Mouse (Mus musculus): ENCODE data around the gene Mrps18b. TPM values are rescaled to one million over a fixed set of nuclear protein-coding genes. Genes with fewer than 3 reads are reported as not detected.
"Not testable (repeated sequence)": the region's sequence is repeated elsewhere in the genome, so short reads cannot be mapped to it uniquely, and the experiment has no call there.

The Mrps18b gene
- total RNA-seq (2022): 100 to 1,000 TPM in 2 of 4 experiments, 10 to 100 TPM in 2; 81.7 to 102 (median 99.4) TPM

GRCm38 (mm10) chr17:35916297-35917142, at the start of gene Mrps18b, which contains the start of gene Ppp1r10:
Gene Mrps18b (minus strand): TSS chr17:35916389.
Gene Ppp1r10 (plus strand): TSS chr17:35916434.
- peak; percentile 100 for DNase-seq

GRCm38 (mm10) chr17:35963279-35963678, 47.1 kb upstream of the Mrps18b start:
- DNase-seq: no peak

GRCm38 (mm10) chr17:35958533-35959223, 42.5 kb upstream of the Mrps18b start:
- no peak for DNase-seq

- DNase-seq: no peak
These were observed 38.5 kb upstream of the Mrps18b start for GRCm38 (mm10) chr17:35954665-35955064.

DNA sequence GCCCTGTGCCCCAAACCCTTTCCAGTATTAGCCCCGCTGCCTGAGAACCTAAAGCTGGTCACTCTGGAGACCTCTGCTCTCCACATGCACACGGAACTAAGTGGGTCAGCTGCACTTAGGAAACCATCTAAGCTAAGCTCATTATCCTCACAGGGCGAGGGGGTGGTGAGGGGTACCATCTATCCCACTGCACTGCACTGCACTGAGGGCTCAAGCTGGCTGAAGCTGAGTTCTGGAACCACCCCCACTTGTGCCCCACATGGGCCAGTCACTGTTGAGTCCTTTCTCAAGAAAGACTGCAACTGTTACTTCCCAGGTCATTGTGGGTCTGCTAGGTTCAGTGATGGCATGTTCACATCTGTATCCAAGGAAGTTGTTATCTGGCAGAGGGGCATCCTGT, 36.4 kb upstream of the Mrps18b start:
- not testable (repeated sequence) for DNase-seq

DNA sequence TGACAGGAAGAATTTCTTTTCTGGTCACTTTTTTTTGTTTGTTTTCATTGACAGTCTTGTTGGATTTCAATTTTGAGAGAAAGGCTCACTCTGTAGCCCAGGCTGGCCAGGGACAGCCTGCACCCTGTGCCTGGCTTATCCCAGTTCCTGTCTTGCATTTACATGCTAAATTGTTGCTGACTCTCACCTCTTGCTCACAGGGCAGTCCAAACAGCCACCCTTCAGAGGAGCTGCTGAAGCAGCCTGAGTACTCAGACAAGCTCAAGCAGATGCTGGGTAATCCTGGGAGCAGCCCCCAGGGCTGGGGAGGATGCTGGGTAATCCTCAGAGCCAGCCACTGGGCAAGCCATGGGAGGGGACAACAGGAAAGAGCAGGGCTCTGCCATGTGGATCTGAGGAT, 34.8 kb upstream of the Mrps18b start:
- DNase-seq: not testable (repeated sequence)

DNA sequence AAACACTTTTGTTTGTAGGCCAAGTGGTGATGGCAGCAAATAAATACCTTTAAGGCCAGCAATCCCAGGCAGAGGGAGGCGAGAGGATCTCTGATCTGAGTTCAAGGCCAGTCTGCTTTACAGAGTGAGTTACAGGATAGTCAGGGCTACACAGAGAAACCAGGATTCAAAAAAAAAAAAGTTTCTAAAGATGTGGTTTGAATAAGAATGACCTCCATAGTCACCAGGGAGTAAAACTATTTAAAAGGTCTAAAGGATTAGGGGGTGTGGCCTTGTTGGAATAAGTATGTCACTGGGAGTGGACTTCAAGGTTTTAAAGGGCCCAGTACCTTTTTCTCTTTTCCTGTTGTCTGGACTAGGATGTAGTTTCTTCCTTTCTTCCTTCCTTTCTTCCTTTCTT, 23.8 kb upstream of the Mrps18b start:
- DNase-seq: no peak

DNA sequence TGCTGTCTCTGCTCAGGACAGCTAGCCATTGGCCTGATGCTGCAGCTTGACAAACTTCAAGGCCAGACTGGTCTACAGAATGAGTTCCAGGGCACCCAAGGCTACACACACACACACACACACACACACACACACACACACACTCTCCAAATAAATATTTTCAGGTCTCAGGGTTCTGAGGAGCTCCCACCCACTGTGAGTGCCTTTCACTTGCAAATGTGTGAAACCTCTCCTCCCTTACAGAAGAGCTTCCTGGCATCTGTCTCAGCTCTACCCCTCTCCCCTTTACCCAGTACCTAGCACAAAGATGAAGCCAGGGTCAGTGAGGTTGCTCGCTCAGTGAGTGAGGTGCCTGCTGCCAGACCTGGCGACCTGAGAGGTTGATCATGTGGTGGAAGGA, 22.9 kb upstream of the Mrps18b start:
- no peak for DNase-seq

- no peak for DNase-seq
These were observed 21.6 kb upstream of the Mrps18b start for GRCm38 (mm10) chr17:35937700-35938348.

- not testable (repeated sequence) for DNase-seq
These were observed 19.6 kb upstream of the Mrps18b start for GRCm38 (mm10) chr17:35935763-35936162.

DNA sequence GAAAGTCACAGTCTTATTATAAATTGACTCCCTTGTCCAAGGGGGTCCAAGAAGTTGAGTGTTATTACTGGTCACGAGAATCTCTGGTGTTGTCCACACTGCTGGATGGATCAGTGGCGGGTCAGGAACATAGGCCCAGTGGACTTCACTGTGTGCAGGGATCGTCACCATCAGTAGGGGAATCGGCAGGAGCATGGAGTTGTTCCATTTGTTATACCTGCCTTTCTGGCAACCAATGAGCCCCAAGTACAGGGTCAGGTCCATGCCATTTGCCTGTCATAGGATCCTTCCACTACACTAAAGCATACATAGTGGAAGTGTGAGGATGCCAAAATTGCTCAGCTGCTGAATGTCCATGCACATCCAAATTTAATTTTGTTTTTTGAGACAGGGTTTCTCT, 16.4 kb upstream of the Mrps18b start:
- DNase-seq: no peak

- DNase-seq: no peak
These were observed 14.4 kb upstream of the Mrps18b start for GRCm38 (mm10) chr17:35930627-35931026.

- DNase-seq: no peak
These were observed 13.3 kb upstream of the Mrps18b start for GRCm38 (mm10) chr17:35929534-35929933.

DNA sequence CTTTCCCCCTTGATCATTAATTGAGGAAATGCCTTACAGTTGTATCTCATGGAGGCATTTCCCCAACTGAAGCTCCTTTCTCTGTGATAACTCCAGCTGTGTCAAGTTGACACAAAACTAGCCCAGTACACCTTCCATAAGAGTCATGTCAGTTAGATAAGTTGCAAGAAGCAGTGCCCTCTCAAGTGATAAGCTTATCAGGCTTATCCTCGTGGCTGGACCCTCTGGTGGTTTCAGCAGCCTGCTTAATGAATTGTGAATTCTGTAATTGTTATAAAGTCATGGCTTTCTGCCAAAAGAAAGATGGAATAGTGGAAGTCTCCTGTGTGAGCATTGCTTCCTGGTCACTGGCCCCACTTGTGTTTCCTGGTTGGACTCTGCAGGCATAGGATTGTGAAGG, 11.3 kb upstream of the Mrps18b start:
- no peak for DNase-seq

- DNase-seq: no peak
These were observed 7.1 kb upstream of the Mrps18b start for GRCm38 (mm10) chr17:35923281-35923680.

- no peak for DNase-seq
These were observed 6.4 kb upstream of the Mrps18b start for GRCm38 (mm10) chr17:35922566-35922965.

DNA sequence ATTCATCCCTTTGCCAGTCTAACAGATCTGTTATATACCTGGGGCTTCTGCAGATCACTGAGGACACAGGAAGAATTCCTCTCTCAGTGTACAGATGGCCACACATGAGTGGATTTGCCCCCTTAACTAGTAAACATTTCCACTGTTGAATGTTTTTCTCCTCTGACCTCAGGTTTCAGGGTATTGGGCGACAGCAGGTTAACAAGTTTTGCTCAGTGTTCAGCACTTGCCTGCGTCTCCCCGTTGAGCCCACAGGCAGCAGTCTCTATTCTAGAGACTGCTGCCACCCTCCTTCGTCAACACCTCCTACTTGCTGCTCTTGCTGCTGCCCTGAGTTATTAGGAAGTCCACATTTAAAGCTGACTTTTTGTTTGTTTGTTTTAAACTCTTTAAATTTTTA, 5.5 kb upstream of the Mrps18b start:
- DNase-seq: no peak

- DNase-seq: no peak
These were observed 4.8 kb upstream of the Mrps18b start for GRCm38 (mm10) chr17:35920862-35921562.

DNA sequence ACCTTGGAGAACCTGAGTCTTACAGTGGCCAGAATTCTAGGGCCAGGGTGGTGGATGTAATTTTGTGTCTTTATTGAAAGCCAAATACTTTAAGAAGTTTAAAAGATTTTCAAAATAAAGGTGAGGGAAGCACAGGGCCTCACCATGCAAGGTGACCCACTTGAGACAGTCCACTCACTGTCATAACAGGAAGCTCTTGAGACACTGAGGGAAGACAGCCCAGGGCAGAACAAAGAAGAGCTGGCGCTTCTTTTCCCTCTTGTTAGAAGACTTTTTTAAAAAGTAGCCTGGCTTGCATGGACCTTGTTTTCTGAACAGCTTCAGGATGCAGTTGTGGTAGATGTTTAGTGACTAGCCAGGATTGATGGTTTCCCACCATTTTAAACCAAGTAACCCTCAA, 4.2 kb upstream of the Mrps18b start:
- DNase-seq: no peak

- DNase-seq: no peak
These were observed 3.7 kb upstream of the Mrps18b start for GRCm38 (mm10) chr17:35919864-35920301.

DNA sequence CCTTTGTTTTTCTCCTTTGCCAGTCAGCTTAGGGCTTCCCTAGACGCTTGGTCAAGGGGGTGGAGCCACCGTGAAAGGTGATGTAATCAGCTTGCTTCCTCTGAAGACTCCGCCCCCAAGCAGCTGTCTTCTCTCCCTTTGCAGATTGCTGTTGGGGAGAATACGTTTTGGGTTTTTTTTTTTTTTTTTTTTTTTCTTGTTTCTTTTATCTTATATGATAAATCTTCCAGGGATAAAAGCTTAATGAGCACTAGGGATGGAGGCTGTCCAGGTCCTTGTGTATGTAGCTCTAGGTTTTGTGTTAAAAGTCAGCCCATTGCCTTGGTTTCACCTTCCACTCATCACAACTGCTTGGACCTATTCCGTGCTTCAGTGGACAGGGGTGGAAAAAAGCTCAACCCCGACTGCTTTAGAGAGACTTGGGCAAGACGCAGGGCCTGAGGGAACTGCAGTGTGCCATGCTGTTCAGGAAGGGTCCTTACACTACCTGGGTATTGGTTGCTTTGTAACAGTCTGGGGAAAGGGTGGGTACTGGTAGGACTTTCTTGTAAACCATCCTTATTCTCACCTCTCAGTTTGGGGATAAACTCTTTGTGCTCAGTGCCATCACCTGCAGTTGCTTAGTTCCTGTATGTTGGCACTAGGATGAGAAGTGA, 3.0 kb upstream of the Mrps18b start:
- DNase-seq: peak; percentile 96

All from adrenal gland, adult 8-10 months (tissue).